Mouse (Mus musculus) lung, adult 18-20 months (tissue): Measurements from ENCODE around the gene Ralgps1.
"Not testable (repeated sequence)": the region's sequence is repeated elsewhere in the genome, so short reads cannot be mapped to it uniquely, and the experiment has no call there.

Experiments used
- DNase-seq, 2 experiments: peaks; one replicate each; pipeline ENCODE4 v3.0.0; 2022; ENCODE audit warnings: mixed read lengths in 2 of 2

Gene Ralgps1

GRCm38 (mm10) chr2:33130526-33131483 lies 240.5 kb downstream of the Ralgps1 start:
- DNase-seq, result peak; percentile 99 to 100

GRCm38 (mm10) chr2:33130141-33130525 lies 241.2 kb downstream of the Ralgps1 start:
- no peak for DNase-seq

- peak; percentile 46 to 49 for DNase-seq
Observed at GRCm38 (mm10) chr2:33129696-33130095, 241.6 kb downstream of the Ralgps1 start.

GRCm38 (mm10) chr2:33129005-33129404 lies 242.3 kb downstream of the Ralgps1 start:
- no peak for DNase-seq

- no peak for DNase-seq
Observed at GRCm38 (mm10) chr2:33127271-33127670, 244.0 kb downstream of the Ralgps1 start.

- peak; percentile 36 to 62 for DNase-seq
Observed at GRCm38 (mm10) chr2:33122856-33123255, 248.4 kb downstream of the Ralgps1 start.

- no peak for DNase-seq
Observed at GRCm38 (mm10) chr2:33100536-33100935, 270.8 kb downstream of the Ralgps1 start.

GRCm38 (mm10) chr2:33097326-33097725 lies 274.0 kb downstream of the Ralgps1 start:
- not testable (repeated sequence) for DNase-seq

GRCm38 (mm10) chr2:33095221-33095671 lies 276.0 kb downstream of the Ralgps1 start:
- no peak for DNase-seq

- DNase-seq, result no peak
Observed at GRCm38 (mm10) chr2:33090620-33091520, 280.4 kb downstream of the Ralgps1 start.

GRCm38 (mm10) chr2:33090033-33090400 lies 281.3 kb downstream of the Ralgps1 start:
- not testable (repeated sequence) for DNase-seq

GRCm38 (mm10) chr2:33089356-33090032 lies 281.8 kb downstream of the Ralgps1 start:
- DNase-seq, result no peak

- no peak for DNase-seq
Observed at GRCm38 (mm10) chr2:33086671-33087363, 284.5 kb downstream of the Ralgps1 start.

GRCm38 (mm10) chr2:33086016-33086596 lies 285.2 kb downstream of the Ralgps1 start:
- DNase-seq, result no peak

- DNase-seq, result no peak
Observed at GRCm38 (mm10) chr2:33084221-33084620, 287.1 kb downstream of the Ralgps1 start.
